Mouse (Mus musculus) neural tube, embryonic 12.5 days (tissue): Measurements from ENCODE around the gene Tnik. TPM values are rescaled to one million over a fixed set of nuclear protein-coding genes. Genes with fewer than 3 reads are reported as not detected.
A peak's percentile ranks its signal among the peaks of the same experiment; 100 is the strongest.

Experiments used
- ATAC-seq: fragments of 200-750 bp; cut with Nextera tagmentation; 2 replicates; pipeline ENCODE4 v1.8.0; 2017; ENCODE audit warnings: low read depth, mild to moderate bottlenecking, moderate TSS enrichment, moderate library complexity; ENCODE audit not compliant: low FRiP score
- H3K27ac ChIP-seq: fragments of 300-500 bp; sonication (generic); 2 replicates; pipeline ENCODE4 v1.5.1; 2016
- H3K27me3 ChIP-seq: fragments of 300-500 bp; sonication (generic); replicated peaks from 2 replicates; pipeline ENCODE4 v1.6.1; 2016; ENCODE audit warnings: mild to moderate bottlenecking
- H3K36me3 ChIP-seq: fragments of 300-500 bp; sonication (generic); 2 replicates; pipeline ENCODE4 v1.6.1; 2016; ENCODE audit warnings: mild to moderate bottlenecking
- H3K4me1 ChIP-seq: fragments of 300-500 bp; sonication (generic); 2 replicates; pipeline ENCODE4 v1.6.1; 2016
- H3K4me2 ChIP-seq: fragments of 300-500 bp; sonication (generic); replicated peaks from 2 replicates; pipeline ENCODE4 v1.6.1; 2016; ENCODE audit warnings: mild to moderate bottlenecking
- H3K4me3 ChIP-seq: fragments of 300-500 bp; sonication (generic); 2 replicates; pipeline ENCODE4 v1.5.1; 2016
- H3K9ac ChIP-seq: fragments of 300-500 bp; sonication (generic); 2 replicates; pipeline ENCODE4 v1.6.1; 2016; ENCODE audit warnings: mild to moderate bottlenecking
- H3K9me3 ChIP-seq: fragments of 300-500 bp; sonication (generic); 2 replicates; pipeline ENCODE4 v1.6.1; 2016; ENCODE audit warnings: mild to moderate bottlenecking
- WGBS: fragments of 180-500 bp; shearing (Covaris S2); methylation state at CpG from one replicate; pipeline ENCODE4 v1.1.7; 2016; 5-methylcytosine and 5-hydroxymethylcytosine counted together
- polyA plus RNA-seq: library from polyadenylated mRNA; unstranded; fragments of >200 nt; fragmentation: Nextera tagmentation; extraction: Ambion mirVana; gene quantifications from 2 replicates; pipeline ENCODE4 v1.2.1, GENCODE M21; 2016

Gene Tnik
- polyA plus RNA-seq, 1 experiment from 2014 or later, result 50.6 TPM

DNA sequence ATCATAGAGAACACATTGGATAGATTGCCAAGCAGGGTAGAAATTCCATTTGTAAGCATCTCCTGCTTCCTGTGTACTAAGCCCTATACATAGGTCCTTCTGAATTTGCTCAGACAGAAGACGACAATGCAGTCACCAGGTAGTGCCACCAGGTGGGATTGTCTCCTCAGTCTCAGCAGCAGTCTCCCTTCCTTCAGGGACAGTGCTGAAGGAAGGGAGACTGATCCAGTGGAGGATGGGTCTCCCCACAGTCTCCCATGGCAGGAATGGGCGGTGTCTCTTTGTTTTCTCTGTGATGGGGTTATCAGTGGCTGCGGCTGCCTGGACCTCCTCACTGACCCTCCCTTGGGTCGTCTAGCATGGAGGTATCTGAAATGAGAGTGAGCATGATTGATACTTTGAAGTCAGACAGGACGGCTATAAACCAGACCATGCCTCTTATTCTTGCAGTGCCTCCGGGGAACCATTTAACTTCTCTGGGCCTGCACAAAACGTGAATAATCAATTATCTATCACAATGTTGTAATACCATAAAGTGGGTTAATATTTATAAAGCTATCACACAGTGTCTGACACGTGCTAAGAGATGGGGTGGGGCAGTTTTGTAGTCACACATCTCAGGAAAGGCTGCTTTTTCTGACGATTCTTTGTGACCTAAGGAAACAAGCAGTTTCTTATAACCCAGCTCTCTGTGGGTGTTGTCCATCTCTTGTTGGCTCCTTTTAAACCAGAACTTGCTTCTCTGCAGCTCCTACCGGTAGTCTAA is 285.1 kb downstream of the Tnik start:
- H3K4me1 ChIP-seq, result peaks cover 22% of the 10 kb centered on the region
- H3K4me2 ChIP-seq, result no peak overlapping the region
- no peaks in the 10 kb centered on the region for H3K9me3 ChIP-seq
- no peak overlapping the region for H3K9ac ChIP-seq
- ATAC-seq, result peak; percentile 45; the same call in 1 of the 2 replicates
- H3K27ac ChIP-seq, result no peak overlapping the region
- WGBS, result 35% methylated on average over 10 of the region's 10 CpGs
- H3K4me3 ChIP-seq, result no peak overlapping the region
- no peaks in the 10 kb centered on the region for H3K36me3 ChIP-seq
- H3K27me3 ChIP-seq, result no peaks in the 10 kb centered on the region

DNA sequence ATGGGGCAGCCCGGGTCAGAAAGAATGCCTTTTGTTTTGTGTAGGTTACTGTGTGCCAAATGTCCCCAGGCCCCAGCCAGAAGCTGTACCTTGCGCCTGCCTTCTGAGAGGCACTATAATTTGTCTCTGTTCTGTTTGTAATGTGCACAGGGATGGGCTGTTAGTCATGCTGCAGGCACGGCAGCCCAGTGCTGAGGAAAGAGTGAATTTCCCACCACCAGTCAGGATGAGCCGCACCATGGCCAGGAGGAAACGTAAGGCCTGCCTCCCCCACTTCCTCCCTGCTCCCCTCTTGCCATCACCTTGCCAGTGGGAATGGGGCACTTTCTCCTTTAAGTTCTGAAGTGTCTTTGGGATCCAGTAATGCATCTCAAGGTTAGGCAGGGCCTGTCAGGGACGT is 286.4 kb downstream of the Tnik start:
- no peaks in the 10 kb centered on the region for H3K36me3 ChIP-seq
- ATAC-seq, result no peak
- no peak overlapping the region for H3K27ac ChIP-seq
- H3K4me3 ChIP-seq, result no peak overlapping the region
- H3K27me3 ChIP-seq, result no peaks in the 10 kb centered on the region
- no peak overlapping the region for H3K9ac ChIP-seq
- no peak overlapping the region for H3K4me2 ChIP-seq
- WGBS, result 53% methylated on average over 6 of the region's 6 CpGs
- peaks cover 22% of the 10 kb centered on the region for H3K4me1 ChIP-seq
- H3K9me3 ChIP-seq, result no peaks in the 10 kb centered on the region

DNA sequence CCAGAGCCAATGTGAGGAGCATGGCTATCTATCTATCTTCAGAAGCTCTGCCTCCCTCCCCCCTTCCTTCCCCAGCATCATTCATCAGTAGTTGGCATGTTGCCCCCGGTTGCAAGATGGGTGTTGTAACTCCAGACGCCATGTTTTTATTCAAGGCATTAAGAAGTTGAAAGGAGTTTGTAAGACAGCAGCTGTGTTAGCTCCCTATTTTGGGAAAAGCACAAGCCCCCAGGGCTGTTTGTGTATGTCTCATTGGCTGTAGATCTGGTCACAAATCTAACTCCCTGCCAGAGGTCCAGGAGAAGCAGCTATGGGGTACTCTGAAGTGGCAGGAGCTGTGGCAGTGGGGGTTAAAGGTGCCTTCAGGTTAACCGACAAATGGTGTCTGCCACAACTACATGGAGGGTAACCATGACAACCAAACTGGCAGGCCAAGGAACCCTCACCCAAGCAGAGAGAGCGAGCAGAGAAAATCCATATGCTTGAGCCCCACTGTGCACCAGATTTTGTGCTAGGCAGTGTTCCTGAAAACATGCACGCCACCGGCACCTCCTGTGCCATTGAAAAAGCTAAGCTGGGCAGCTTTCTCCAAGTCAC is 287.6 kb downstream of the Tnik start:
- no peak overlapping the region for H3K4me3 ChIP-seq
- peaks cover 22% of the 10 kb centered on the region for H3K4me1 ChIP-seq
- H3K4me2 ChIP-seq, result no peak overlapping the region
- 44% methylated on average over 6 of the region's 6 CpGs for WGBS
- H3K36me3 ChIP-seq, result no peaks in the 10 kb centered on the region
- no peaks in the 10 kb centered on the region for H3K9me3 ChIP-seq
- H3K27me3 ChIP-seq, result no peaks in the 10 kb centered on the region
- no peak for ATAC-seq
- H3K27ac ChIP-seq, result no peak overlapping the region
- no peak overlapping the region for H3K9ac ChIP-seq

DNA sequence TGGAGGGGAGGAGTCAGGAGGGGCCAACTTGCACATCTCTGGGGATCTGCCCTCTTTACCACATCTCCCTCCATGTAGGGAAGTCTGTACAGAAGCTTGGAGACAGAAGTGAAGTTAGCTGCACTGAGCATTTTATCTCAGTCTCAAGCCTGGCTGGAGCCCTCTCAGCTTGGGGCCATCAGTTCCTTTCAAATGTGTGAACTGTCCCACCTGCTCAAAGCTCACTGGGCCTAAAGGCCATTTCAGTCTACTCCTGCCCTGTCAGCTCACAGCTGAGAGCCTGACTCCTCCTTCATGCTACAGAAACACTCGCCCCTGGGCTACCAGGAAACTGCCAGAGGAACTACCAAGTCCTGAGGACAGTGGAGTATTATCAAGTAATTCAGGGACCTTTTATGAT is 288.7 kb downstream of the Tnik start:
- H3K36me3 ChIP-seq, result no peaks in the 10 kb centered on the region
- H3K27me3 ChIP-seq, result no peaks in the 10 kb centered on the region
- H3K4me1 ChIP-seq, result peaks cover 22% of the 10 kb centered on the region
- H3K4me3 ChIP-seq, result no peak overlapping the region
- no peak overlapping the region for H3K4me2 ChIP-seq
- no peaks in the 10 kb centered on the region for H3K9me3 ChIP-seq
- 51% methylated on average over 1 of the region's 1 CpGs for WGBS
- ATAC-seq, result no peak
- no peak overlapping the region for H3K27ac ChIP-seq
- H3K9ac ChIP-seq, result no peak overlapping the region

DNA sequence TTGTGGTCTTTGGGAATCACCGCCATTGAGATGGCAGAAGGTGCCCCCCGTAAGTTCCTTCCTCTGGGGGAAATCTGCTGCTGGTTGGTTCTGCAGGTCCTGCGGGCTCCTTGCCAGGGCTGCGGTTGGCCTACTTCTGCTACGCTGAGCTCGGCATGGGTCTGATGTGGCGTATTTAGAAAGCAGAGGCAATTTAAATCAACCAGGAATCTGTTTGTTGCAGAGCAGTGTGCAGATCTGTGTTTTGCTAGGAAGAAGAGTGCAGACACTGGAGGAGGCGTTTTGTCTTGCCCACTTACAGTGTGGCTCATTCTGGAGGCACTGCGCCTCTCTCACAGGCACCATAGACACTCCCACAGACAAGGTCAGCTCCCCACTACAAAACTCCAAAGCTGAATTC is 291.9 kb downstream of the Tnik start:
- Histone ChIP-seq H3K27ac (no peak overlapping the region), H3K4me2 (no peak overlapping the region), H3K36me3 (no peaks in the 10 kb centered on the region), H3K9ac (no peak overlapping the region), H3K9me3 (no peaks in the 10 kb centered on the region), H3K27me3 (no peaks in the 10 kb centered on the region), H3K4me1 (peaks cover 7% of the 10 kb centered on the region; the same call in 1 of the 2 replicates), H3K4me3 (no peak overlapping the region)
- 78% methylated on average over 9 of the region's 9 CpGs for WGBS
- ATAC-seq, result no peak

DNA sequence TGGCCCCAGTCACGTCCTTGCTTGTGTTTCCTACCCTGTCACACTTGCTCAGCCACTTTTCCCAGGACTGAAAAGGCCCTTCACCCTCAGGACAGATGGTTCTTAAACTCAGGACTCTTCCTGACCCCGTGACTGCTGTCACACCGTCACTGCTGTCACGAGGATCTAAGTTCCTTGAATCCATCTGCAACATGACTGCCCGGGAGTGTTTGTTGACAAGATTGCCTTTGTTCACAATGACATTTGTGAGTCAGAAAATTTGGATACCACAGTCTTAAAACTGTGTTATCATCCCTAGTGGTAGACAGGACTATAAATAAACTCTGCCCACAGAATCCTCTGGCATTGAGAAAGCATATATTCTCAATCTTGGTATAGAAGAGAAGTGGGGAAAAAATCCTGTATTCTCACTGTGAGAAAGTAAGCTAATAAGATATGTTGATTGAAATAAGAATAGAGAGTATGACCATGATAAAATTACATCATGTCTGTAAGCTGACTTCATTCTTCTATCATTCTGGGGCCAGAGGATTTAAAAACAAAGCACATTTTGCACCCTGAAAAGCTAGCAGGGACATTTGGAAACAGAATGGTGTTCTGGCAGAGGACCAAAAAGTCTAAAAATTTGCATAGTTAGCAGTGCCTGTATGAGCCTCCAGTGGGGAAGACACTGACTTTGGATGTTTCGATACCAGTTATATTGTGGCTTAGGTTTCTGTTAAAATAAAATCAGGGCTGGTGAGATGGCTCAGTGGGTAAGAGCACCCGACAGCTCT is 293.0 kb downstream of the Tnik start:
- H3K4me1 ChIP-seq, result no peaks in the 10 kb centered on the region
- H3K4me3 ChIP-seq, result no peak overlapping the region
- WGBS, result 71% methylated on average over 7 of the region's 7 CpGs
- H3K9me3 ChIP-seq, result no peaks in the 10 kb centered on the region
- no peak overlapping the region for H3K4me2 ChIP-seq
- no peak overlapping the region for H3K9ac ChIP-seq
- no peak overlapping the region for H3K27ac ChIP-seq
- ATAC-seq, result no peak
- H3K27me3 ChIP-seq, result no peaks in the 10 kb centered on the region
- no peaks in the 10 kb centered on the region for H3K36me3 ChIP-seq

DNA sequence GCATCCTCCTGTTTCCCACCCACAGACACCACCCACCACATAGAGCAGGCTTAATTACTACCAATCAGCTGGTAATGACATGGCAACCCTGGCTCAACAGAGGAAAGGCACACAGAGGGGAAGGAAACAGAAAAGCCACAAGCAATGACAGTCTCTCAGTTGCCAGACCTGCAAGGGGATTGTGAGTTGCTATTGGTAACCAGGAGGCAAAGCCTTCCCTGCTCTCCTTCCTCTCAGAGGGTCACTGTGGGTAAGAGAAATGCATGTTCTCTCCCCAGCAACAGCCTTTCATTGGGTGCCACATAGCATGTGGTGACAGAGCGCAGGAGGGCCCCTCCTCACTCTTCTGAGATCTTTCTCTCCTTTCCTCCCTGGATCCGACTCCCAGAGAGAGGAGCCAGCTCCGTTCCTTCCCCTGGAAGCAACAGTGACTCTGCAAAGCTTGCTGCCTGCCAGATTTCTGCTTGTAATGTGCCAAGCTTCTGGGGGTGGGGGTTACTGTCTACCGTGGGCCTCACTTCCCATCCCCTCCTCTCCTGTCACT is 295.4 kb downstream of the Tnik start:
- no peak overlapping the region for H3K4me2 ChIP-seq
- H3K36me3 ChIP-seq, result no peaks in the 10 kb centered on the region
- ATAC-seq, result peak; percentile 24; the same call in 1 of the 2 replicates
- H3K4me3 ChIP-seq, result no peak overlapping the region
- H3K4me1 ChIP-seq, result no peaks in the 10 kb centered on the region
- H3K9me3 ChIP-seq, result no peaks in the 10 kb centered on the region
- H3K9ac ChIP-seq, result no peak overlapping the region
- H3K27me3 ChIP-seq, result no peaks in the 10 kb centered on the region
- WGBS, result 70% methylated on average over 4 of the region's 4 CpGs
- no peak overlapping the region for H3K27ac ChIP-seq

DNA sequence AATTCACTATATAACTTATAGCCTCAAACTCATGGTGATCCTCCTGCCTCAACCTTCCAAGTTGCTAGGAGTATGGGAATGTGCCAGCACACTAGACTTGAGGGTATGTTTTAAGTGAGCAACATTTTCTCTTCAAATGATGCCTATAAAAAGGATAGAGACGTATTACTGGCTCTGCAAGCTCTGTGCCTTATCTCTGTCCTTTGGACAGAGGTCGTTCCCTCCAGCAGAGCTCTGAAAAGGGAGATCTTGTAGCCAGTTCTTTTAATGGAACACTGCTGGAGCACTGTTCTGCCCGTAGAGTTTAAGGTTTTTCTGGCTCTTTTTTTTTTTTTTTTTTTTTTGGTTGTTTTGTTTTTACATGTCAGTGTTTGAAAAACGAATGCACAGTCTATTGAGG is 298.4 kb downstream of the Tnik start:
- ATAC-seq, result no peak
- Histone ChIP-seq H3K36me3 (peaks cover 3% of the 10 kb centered on the region; the same call in 1 of the 2 replicates), H3K4me1 (no peaks in the 10 kb centered on the region), H3K9me3 (no peaks in the 10 kb centered on the region), H3K27me3 (no peaks in the 10 kb centered on the region), H3K27ac (no peak overlapping the region), H3K4me2 (no peak overlapping the region), H3K9ac (no peak overlapping the region), H3K4me3 (no peak overlapping the region)
- WGBS, result 68% methylated on average over 4 of the region's 4 CpGs

DNA sequence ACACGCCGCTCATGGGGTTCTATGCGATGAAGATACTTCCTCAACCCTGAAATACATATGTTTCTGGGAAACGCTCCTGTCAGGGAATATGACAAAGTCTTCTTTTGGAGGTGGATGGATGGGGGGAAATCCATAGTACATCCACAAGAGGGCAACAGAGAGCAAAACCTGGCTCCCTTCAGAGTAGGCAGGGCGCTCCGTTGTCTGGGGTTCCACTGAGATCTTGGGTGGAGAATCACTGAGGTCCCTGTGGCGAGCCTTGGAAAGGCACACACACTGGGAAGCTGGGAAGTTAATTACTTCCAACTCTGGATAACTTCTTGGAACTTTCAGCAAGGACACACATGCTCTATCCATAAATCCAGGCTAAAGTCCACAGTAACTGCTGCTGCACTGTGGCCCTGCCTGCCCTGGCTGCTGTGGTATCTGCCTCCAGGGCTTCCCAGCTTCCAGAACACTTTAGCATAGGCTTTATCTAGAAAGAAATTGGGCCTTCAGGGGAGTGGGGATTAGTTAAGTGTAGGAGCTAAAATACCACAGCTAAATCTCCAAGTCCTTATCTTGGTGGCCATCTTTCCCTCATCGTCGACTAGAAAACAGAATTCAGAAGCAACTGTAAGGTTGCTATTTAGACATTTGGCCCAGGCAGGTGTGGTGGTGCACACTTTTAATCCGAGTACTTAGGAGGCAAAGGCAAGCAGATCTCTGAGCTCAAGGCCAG is 299.8 kb downstream of the Tnik start:
- Histone ChIP-seq H3K4me3 (no peak overlapping the region), H3K9me3 (no peaks in the 10 kb centered on the region), H3K27ac (no peak overlapping the region), H3K27me3 (no peaks in the 10 kb centered on the region), H3K36me3 (peaks cover 4% of the 10 kb centered on the region; the same call in 1 of the 2 replicates), H3K4me2 (no peak overlapping the region), H3K4me1 (no peaks in the 10 kb centered on the region), H3K9ac (no peak overlapping the region)
- no peak for ATAC-seq
- 79% methylated on average over 10 of the region's 10 CpGs for WGBS

DNA sequence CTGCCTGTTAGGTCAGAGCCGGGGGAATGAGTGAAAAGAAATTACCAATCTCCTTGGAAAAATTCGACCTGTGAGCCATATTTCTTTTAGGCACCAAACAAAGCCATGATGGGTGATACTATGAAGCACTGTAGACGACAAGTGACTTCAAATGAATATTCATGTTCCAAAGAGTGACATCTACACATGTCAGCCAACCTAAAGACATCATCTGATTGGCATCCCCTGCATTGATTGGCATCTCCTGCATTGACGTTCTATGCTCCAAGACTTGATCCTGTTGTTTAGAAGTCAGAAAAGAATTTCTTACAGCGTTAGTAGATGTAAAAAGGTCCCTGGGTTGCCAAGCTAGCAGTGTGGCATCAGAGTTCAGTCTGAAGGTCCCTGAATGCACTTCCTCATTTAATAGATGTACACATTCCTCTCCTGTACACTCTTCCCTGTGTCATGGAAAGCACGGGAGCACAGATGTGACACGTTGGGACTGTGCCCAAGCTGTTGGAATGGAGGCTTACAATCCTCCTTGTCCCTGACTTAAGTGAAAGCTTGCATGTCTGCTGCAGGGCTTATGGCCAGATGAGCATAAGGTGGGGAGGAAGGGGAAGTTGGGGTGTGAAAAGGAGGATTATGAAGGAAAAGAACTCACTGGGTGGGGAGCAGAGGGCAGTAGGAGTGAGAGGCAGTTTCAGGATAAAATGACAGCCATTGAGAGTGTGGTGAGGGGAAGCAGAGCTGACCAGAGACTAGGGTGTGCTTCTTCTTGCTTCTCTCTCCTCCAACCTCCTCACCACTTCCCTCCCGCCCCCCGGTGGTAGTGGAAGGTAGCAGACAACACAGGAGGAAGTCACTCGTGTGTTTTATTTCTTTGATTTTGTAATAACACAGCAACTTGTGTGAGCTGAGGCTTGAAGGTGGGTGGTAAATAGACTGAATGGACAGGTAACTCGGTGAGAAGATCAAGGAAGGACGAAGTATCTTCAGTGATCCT is 301.6 kb downstream of the Tnik start:
- Histone ChIP-seq H3K27me3 (no peaks in the 10 kb centered on the region), H3K27ac (no peak overlapping the region), H3K4me2 (no peak overlapping the region), H3K9me3 (no peaks in the 10 kb centered on the region), H3K4me3 (no peak overlapping the region), H3K9ac (no peak overlapping the region), H3K36me3 (peaks cover 4% of the 10 kb centered on the region; the same call in 1 of the 2 replicates), H3K4me1 (no peaks in the 10 kb centered on the region)
- ATAC-seq, result no peak
- 74% methylated on average over 12 of the region's 12 CpGs for WGBS

DNA sequence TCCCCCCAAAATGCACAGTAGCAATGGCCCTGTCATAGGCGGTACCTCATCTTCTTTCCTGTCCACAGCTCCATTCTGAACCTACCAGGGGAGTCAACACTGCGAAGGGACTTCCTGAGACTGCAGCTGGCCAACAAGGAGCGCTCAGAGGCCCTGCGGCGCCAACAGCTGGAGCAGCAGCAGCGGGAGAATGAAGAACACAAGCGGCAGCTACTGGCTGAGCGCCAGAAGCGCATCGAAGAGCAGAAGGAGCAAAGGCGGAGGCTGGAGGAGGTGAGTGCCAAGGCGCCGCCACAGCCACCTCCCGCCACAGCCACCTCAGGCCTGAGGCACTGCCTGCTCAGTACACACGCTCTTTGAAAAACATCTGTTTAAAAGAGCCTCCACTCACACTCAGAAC is 314.3 kb downstream of the Tnik start:
- no peak overlapping the region for H3K4me3 ChIP-seq
- no peak overlapping the region for H3K9ac ChIP-seq
- no peak overlapping the region for H3K4me2 ChIP-seq
- no peak overlapping the region for H3K27ac ChIP-seq
- peak; percentile 44; the same call in 1 of the 2 replicates for ATAC-seq
- H3K4me1 ChIP-seq, result no peaks in the 10 kb centered on the region
- H3K36me3 ChIP-seq, result 0 out of 2 replicates have a peak, but pooled peaks cover 6% of the 10 kb centered on the region
- 39% methylated on average over 15 of the region's 15 CpGs for WGBS
- H3K27me3 ChIP-seq, result no peaks in the 10 kb centered on the region
- no peaks in the 10 kb centered on the region for H3K9me3 ChIP-seq
